Mouse (Mus musculus): ENCODE measurements at regions not wholly inside any gene's neighbourhood (a gene's known extent, or its start where the extent isn't known, plus 50 kb on each side); places are given as distances from the start of the nearest gene placed in this dataset.

DNA sequence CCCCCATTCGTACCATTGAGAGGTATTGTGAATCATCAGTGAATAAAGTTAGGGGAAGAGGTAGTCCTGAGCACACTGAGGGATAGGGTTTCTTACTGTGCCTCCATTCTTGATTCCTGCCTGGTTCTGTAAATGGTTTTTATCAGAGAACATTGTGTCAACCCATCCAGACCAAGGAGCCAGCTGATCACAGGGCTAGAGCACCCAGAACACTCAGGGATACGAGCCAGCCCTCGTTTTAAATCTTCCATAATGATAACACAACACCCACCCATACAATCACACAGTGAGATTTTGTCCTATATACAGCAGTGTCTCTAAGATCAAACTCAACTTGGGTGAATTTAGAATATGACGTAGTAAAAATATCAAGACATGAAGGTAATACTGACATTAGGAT lies 424.7 kb upstream of the BB014433 start:
- CTCF ChIA-PET: no interaction called here

GRCm38 (mm10) chr8:15468540-15469476 lies 422.9 kb upstream of the BB014433 start:
- ChIA-PET POLR2A (no interaction called here), CTCF (no interaction called here)
- no peak for ATAC-seq
- DNase-seq (ENCODE audit: low read depth, low spot score): no peak
- in situ Hi-C loops (cut with MboI; ENCODE audit: low pct_unique_long_range_greater_than_20kb): no loop called here
- H3K27me3 ChIP-seq: no peaks in the 10 kb centered on the region
- TF ChIP-seq CTCF (IDR thresholded peaks at IDR 0.05): no peak

More for the DNA sequence above, 424.7 kb upstream of the BB014433 start:
- in situ Hi-C loops (cut with MboI; ENCODE audit: low pct_unique_long_range_greater_than_20kb): no loop called here
- no peak for DNase-seq (ENCODE audit: low read depth, low spot score)
- TF ChIP-seq CTCF (IDR thresholded peaks at IDR 0.05): no peak
- POLR2A ChIA-PET: no interaction called here
- no peaks in the 10 kb centered on the region for H3K27me3 ChIP-seq
- ATAC-seq: no peak

DNA sequence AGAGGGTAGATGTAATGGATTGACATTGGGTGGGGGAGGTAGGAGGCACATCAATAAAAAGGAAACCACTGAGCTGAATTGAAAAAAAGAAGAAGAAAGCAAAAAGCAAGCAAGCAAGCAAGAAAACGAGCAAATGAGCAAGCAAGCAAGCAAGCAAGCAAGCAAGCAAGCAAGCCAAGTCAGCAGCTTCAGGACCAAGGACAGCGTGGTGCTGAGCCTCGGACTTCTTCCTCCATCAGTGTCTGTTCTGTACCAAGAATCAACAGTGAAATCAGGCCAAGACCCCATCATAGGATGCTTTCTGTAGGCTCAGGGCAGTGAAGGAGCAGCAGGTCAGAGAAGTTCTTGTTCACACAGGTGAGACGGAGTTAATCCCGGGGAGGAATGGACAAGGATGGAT lies 392.7 kb upstream of the BB014433 start:
- in situ Hi-C loops (cut with MboI; ENCODE audit: low pct_unique_long_range_greater_than_20kb): no loop called here
- POLR2A ChIA-PET: no interaction called here

GRCm38 (mm10) chr8:15394722-15395115 lies 348.8 kb upstream of the BB014433 start:
- no peak for DNase-seq (ENCODE audit: low read depth, low spot score)
- TF ChIP-seq CTCF (IDR thresholded peaks at IDR 0.05): no peak

More for the DNA sequence above, 392.7 kb upstream of the BB014433 start:
- CTCF ChIA-PET: no interaction called here
- no peak for DNase-seq (ENCODE audit: low read depth, low spot score)
- no peak for ATAC-seq
- no peak for TF ChIP-seq CTCF (IDR thresholded peaks at IDR 0.05)
- no peaks in the 10 kb centered on the region for H3K27me3 ChIP-seq

DNA sequence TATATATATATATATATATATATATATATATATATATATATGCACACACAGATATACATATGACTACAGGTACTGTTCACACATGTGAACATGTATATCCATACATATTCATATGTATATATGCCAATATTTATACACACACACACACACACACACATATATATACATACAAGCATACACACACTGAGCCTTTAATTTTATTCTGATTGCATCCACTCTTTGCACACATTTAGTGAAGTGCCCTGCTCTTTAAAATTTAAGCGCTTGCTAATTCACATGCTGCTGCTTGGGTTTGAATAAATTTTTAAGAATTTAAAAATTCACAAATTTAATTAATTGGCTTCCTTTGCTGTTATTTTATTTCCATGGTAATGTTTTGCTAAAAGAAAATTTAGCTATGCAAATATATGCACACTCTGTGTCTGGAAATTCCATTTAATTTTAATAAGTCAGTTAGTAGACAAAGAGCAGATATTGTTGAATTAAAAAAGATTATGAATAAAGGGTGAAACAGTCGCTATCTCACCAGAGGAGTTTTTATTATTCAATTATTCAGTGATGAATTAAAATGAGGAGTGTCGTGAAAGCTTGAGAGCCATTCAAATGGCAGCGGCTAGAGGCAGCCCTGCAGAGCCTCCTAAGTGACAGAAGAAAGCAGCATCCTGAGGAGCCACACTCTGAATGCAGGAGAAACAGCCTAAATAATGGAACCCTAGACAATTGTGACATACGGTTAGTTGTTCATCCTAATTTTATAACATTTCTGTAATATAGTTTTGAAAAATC lies 348.3 kb upstream of the BB014433 start:
- DNase-seq (ENCODE audit: low read depth, low spot score): no peak
- no peak for ATAC-seq
- H3K27me3 ChIP-seq: peaks cover 3% of the 10 kb centered on the region
- CTCF ChIA-PET: no interaction called here
- POLR2A ChIA-PET: no interaction called here
- in situ Hi-C loops (cut with MboI; ENCODE audit: low pct_unique_long_range_greater_than_20kb): no loop called here
- TF ChIP-seq CTCF (IDR thresholded peaks at IDR 0.05): no peak

More at GRCm38 (mm10) chr8:15394722-15395115, 348.8 kb upstream of the BB014433 start:
- no peak for ATAC-seq
- CTCF ChIA-PET: no interaction called here
- POLR2A ChIA-PET: no interaction called here
- in situ Hi-C loops (cut with MboI; ENCODE audit: low pct_unique_long_range_greater_than_20kb): no loop called here
- H3K27me3 ChIP-seq: peaks cover 3% of the 10 kb centered on the region

DNA sequence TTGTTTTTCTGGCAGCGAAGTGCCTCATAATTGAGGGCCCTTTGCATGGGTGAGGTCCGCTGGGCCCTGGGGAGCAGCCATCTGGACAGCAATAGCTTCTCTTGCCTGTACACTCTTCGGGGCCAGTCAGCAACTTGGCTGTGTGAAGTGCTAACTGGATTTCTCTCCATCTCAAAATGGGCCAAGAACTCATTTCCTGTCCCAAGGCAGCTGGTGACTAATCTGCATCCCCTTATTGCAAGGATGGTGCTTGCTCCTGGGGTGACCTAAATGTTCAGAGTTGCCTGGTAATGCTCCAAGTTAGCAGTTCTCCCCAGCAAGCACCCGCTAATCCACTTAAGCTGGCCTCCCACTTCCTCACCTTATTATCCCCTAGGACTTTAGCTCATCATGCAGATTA lies 346.2 kb upstream of the BB014433 start:
- TF ChIP-seq CTCF (IDR thresholded peaks at IDR 0.05): no peak
- ChIA-PET CTCF (no interaction called here), POLR2A (no interaction called here)
- peaks cover 8% of the 10 kb centered on the region for H3K27me3 ChIP-seq
- DNase-seq (ENCODE audit: low read depth, low spot score): no peak
- in situ Hi-C loops (cut with MboI; ENCODE audit: low pct_unique_long_range_greater_than_20kb): no loop called here
- ATAC-seq: no peak

GRCm38 (mm10) chr8:15388791-15389190 lies 342.9 kb upstream of the BB014433 start:
- POLR2A ChIA-PET: no interaction called here
- peaks cover 9% of the 10 kb centered on the region for H3K27me3 ChIP-seq
- DNase-seq (ENCODE audit: low read depth, low spot score) (no peak), ATAC-seq (no peak)
- CTCF ChIA-PET: no interaction called here
- in situ Hi-C loops (cut with MboI; ENCODE audit: low pct_unique_long_range_greater_than_20kb): no loop called here
- TF ChIP-seq CTCF (IDR thresholded peaks at IDR 0.05): no peak

DNA sequence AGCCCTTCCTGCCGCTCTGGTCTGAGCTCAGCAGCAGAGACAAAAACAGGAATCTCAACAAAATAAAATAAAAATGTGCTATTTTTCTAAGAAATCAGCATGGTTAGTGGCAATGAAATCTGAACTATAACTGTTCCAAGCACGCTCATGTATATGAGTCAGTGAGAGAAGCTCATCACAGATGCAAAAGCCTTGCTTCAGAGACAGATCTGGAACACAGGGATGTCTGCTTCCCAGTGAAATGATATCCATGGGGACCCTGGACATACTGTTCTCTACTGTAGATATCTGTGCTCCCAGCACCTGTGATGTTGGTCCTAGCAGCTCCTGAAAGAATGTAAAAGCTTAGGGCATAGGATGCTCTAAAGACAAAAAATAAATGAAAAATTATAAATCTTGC lies 321.2 kb upstream of the BB014433 start:
- no peak for TF ChIP-seq CTCF (IDR thresholded peaks at IDR 0.05)
- H3K27me3 ChIP-seq: no peaks in the 10 kb centered on the region
- ChIA-PET POLR2A (no interaction called here), CTCF (interaction anchor here (1.5 kb wide), 1 partner anchor 23 kb away, joined by 3 read pairs; no protein-coding TSS in a partner anchor)
- no peak for DNase-seq (ENCODE audit: low read depth, low spot score)
- in situ Hi-C loops (cut with MboI; ENCODE audit: low pct_unique_long_range_greater_than_20kb): no loop called here
- ATAC-seq: no peak

GRCm38 (mm10) chr8:15364546-15364945 lies 318.7 kb upstream of the BB014433 start:
- in situ Hi-C loops (cut with MboI; ENCODE audit: low pct_unique_long_range_greater_than_20kb): no loop called here
- TF ChIP-seq CTCF (IDR thresholded peaks at IDR 0.05): no peak
- H3K27me3 ChIP-seq: peaks cover 9% of the 10 kb centered on the region
- ChIA-PET POLR2A (no interaction called here), CTCF (no interaction called here)
- ATAC-seq (no peak), DNase-seq (ENCODE audit: low read depth, low spot score) (no peak)

DNA sequence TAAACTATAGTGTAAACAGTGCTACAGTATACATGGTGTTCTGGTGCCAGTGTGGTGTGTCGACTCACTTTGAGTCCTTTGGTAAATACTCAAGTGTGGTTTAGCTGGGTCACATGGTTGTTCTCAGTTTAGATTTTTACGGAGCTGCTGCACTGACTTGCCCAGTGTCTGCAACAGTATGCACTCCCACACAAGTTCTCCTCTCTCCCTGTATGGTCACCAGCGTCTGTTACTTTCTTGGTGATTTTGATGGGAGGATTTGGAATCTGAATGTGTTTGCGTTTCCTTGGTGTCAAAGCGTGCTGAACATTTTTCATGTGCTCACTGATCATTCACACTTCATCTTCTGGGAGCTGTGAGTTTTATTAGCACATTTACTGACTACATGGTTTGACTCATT lies 298.3 kb upstream of the BB014433 start:
- no peak for TF ChIP-seq CTCF (IDR thresholded peaks at IDR 0.05)
- CTCF ChIA-PET: interaction anchor here (1.2 kb wide), 1 partner anchor 23 kb away, joined by 3 read pairs; no protein-coding TSS in a partner anchor

DNA sequence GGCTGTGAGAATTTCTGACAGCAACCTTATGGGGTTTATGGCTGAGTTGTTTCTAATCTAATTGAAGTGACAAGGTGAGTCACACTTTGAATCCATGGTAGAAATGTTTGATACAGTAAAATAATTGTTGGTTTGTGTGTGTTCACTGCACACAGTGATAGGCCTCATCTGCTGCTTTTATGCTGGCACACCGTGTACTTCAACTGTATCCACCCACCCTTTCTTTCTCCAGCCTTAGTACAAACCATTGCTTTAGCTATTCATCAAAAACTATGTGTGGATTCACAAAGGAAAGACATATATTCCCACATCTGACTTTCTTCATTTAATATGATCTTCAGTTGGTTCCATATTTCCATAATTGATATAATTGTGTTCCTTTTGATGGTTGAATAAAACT lies 297.7 kb upstream of the BB014433 start:
- ChIA-PET CTCF (interaction anchor here (1.2 kb wide), 1 partner anchor 23 kb away, joined by 3 read pairs; no protein-coding TSS in a partner anchor), POLR2A (no interaction called here)
- TF ChIP-seq CTCF (IDR thresholded peaks at IDR 0.05): no peak
- in situ Hi-C loops (cut with MboI; ENCODE audit: low pct_unique_long_range_greater_than_20kb): no loop called here
- DNase-seq (ENCODE audit: low read depth, low spot score) (no peak), ATAC-seq (no peak)
- H3K27me3 ChIP-seq: peaks cover 5% of the 10 kb centered on the region

More for the DNA sequence above, 298.3 kb upstream of the BB014433 start:
- peaks cover 5% of the 10 kb centered on the region for H3K27me3 ChIP-seq
- DNase-seq (ENCODE audit: low read depth, low spot score): no peak
- no peak for ATAC-seq
- in situ Hi-C loops (cut with MboI; ENCODE audit: low pct_unique_long_range_greater_than_20kb): no loop called here
- POLR2A ChIA-PET: no interaction called here

Measured in Patski (cell line).